Mouse (Mus musculus) liver, postnatal 0 days (tissue): ENCODE measurements around the gene Klhl33.

Experiments used
- CTCF ChIP-seq: sonication (generic); IDR thresholded peaks from 2 replicates; pipeline ENCODE4 v1.5.1; 2016; ENCODE audit warnings: antibody characterized with exemption, low read depth
- EP300 ChIP-seq: IDR thresholded peaks from 2 replicates; pipeline ENCODE4 v1.6.1; 2016; ENCODE audit warnings: antibody characterized with exemption, low read depth, mild to moderate bottlenecking

DNA sequence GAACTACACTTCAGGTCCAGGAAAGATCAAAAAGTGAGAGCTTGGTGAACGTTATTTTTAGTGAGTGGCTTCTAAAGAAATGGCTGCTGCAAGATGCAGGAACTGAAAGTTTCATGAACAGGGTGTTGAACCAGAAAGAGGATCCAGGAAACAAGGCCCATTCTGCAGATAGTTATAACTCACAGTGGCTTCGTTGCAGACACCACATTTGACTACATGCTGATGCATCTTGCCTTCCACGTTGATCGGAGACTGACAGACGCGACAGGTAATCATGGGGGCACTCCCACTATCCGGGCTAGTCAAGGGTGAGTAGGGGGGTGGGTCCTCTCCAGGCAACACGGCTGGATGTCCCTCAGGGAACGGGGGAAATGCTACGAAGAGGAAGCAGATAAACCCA is 32.6 kb upstream of the Klhl33 start:
- TF ChIP-seq CTCF (no peak), EP300 (no peak)
